Mouse (Mus musculus) mature B cell (primary cell): Measurements from ENCODE around the gene Ccdc84.
"Not testable (repeated sequence)": the region's sequence is repeated elsewhere in the genome, so short reads cannot be mapped to it uniquely, and the experiment has no call there.

Experiments used
- in situ Hi-C: fragments of 300-500 bp; cut with MboI; formaldehyde crosslinking; loops from 2 replicates; pipeline ENCODE4 v1.14.3; 2019

The Ccdc84 gene

GRCm38 (mm10) chr9:44361931-44362330, 56.4 kb downstream of the Ccdc84 start:
- in situ Hi-C loops, result not testable (repeated sequence)

- in situ Hi-C loops, result no loop called here
Observed at GRCm38 (mm10) chr9:44361190-44361917, 57.0 kb downstream of the Ccdc84 start, which contains the start of gene Vps11. Vps11 (minus strand) TSS chr9:44361670.
